Mouse (Mus musculus) layer of hippocampus, postnatal 10 days (tissue): ENCODE results near the gene Hspa4l. TPM values are rescaled to one million over a fixed set of nuclear protein-coding genes. Genes with fewer than 3 reads are reported as not detected.
A peak's percentile ranks its signal among the peaks of the same experiment; 100 is the strongest.

ENCODE experiments used
- DNase-seq, 2 experiments: peaks; one replicate each; pipeline ENCODE4 v3.0.0; 2021; ENCODE audit warnings: low spot score in 2 of 2
- long read RNA-seq: library from polyadenylated mRNA; stranded (forward); transcript quantifications from one replicate; pipeline ENCODE4 v2.0.0, GENCODE M21; 2023
- total RNA-seq, 2 experiments: library from RNA; stranded (reverse); gene quantifications; 2 replicates each; pipeline ENCODE4 v1.2.3; 2021

Hspa4l gene
- 100 to 1,000 TPM; 107 to 108 TPM for total RNA-seq
- long read RNA-seq, full-length matches to known transcripts = 37 of 51 reads
- long read RNA-seq, partial matches to known transcripts = 3 of 51 reads
- long read RNA-seq, other reads (novel, unspliced or antisense) = 11 of 51 reads

DNA sequence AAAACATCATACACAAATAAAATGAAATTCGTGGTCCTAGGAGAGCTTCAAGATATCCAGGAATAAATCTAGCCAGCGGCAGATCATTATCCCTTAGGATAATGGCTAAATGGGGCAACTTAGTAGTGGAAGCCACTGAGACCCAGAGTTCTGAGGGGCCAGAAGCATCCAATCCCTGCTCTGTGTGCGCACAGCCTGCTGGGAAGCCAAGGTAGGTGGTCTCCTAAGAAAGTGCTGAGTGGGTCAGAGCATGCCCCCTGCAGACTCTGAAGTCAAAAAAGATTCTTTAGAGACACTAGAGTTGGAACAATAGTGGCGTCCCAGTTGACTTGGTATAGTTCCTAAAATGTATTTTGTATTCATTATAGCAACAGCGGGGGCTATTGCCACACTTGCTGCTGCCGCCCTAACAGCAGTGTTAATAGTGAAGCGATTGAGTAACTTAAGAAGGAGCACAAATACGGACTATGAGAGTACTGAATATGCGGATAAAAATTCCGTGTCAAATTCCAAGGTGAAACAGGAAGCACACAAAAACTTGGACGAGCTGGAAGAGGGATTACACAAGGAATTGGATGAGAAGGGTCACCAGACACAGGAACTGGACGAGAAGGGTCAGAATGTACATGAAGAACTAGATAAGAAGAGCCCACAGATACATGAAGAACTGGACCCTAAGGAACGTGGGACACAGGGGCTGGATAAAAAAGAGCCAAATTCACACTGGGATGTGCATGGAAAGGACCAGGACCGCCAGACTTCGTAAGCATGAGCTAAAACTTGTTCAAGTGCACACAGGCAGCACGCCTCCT lies at the start of gene Hspa4l:
TSS of gene Hspa4l (plus strand) at position 472 of the 812 bp plus-strand sequence.
- no peak for DNase-seq

DNA sequence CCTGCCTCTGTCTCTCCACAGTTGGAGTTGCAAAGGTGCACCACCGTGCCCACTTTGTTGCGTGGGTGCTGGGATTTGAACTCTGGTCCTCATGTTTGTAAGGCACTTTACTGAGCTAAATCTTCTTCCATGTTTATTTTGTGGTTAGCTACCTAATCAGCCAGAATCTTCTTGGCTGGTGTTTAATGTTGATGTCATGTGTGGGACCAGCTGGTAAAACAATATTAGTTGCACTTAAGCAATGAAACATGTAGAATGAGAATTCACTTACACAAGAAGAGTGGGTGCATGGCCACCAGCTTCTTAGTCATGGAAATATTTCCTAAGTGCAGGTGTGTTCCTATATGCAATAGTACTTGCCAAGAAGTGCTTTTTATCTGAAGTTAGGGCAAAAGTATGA lies 49.1 kb upstream of the Hspa4l start:
- no peak for DNase-seq

DNA sequence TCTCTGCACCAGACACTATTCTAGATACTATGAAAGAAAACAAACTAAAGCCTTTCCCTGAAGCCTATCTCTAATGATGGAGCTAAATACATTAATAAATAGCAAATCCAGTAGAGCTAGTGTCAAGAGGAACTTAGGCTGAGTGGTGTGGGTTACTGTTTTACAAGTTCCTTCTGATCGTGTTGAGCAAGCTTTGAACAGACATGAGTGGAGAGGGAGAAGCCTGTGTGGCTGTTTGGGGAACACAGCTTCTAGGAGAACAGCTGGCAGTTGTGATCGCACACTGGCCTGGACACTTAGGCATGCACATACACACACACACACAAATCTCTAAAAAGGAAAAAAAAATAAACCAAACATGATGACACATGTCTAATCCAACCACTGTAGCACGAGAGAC lies 45.5 kb upstream of the Hspa4l start:
- no peak for DNase-seq

DNA sequence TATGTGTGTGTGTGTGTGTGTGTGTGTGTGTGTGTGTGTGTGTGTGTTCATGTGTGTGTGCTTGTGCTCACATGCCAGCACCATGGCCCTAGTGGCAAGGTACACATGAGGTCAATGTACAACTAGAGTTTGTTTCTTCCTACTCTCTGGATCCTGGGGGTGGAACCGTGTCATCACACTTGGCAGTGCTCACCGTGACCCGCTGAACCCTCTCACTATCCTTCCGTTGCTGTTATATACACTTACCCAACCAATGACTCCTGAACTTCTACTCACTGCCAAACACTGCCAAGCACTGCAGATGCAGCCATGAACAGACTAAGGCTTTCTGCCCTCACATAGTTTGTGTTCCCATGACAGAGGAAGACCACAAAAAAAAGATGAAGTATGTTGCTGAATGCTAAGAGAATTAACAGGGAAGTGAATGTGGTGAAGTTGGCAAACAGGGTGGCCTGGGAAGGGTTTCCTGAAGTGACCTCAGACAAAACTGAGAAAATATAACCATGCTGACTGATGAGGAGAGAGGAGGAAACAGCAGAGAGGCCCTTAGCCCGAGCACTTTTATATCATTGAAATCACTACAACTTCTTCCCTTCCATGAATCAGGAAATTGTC lies 39.4 kb upstream of the Hspa4l start:
- no peak for DNase-seq

DNA sequence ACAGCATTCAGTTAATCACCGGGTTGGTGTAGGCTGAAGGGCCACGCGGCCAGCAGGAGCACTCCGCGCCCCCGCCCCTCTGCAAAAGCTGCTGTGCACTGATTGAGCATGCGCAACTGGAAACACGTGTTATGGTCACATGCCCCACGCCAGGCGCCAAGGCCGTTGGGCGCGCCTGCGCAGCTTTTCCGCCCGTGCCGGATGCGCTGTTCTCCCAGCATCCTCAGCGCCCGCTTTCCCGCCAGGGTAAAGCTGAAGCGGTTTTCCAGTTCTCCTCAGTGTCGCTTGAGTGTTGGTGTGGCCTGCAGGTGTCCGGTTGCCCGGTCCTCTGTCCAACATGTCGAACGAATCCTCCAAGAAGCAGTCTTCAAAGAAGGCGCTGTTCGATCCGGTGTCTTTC lies 35.6 kb upstream of the Hspa4l start, which contains the start of gene Slc25a31:
TSS of gene Slc25a31 (plus strand) at position 201 of the 400 bp plus-strand sequence.
- no peak for DNase-seq

DNA sequence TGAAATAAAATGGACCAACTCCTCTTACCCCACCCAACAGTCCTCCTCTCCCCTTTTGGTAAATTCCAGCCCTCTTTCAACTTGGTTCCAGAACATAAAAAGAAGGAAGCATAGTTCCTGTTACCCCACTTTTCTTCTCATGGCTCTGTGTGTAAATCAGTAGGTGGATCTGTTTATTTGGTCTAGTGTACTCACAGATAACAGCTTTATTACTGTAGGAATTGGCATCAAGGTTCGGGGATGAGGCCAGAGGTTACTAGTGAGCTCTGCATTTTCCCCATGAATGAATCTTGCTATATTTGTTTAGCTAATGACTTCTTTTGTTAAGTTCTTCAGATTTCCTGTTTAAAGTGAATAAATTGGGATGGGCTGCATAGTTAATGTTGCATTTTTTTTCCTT lies 28.2 kb upstream of the Hspa4l start:
- DNase-seq = no peak

DNA sequence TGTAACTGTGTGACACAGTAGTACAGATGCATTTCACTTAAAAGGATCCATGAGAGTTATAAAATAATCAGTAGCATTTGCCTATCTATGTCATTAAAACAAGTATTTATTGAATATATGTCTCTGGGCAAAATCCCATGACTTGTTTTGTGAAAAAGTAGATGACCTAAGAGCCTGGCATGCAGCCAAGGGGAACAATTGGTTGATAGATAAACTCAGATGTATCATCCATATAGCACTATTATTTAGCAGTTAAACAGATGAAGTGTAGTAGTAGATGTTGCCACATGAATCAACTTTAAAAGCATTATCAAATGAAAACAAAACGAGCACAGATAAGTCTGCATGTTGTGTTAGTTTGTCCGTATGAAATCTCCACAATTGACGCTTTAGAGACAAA lies 25.3 kb upstream of the Hspa4l start:
- no peak for DNase-seq

DNA sequence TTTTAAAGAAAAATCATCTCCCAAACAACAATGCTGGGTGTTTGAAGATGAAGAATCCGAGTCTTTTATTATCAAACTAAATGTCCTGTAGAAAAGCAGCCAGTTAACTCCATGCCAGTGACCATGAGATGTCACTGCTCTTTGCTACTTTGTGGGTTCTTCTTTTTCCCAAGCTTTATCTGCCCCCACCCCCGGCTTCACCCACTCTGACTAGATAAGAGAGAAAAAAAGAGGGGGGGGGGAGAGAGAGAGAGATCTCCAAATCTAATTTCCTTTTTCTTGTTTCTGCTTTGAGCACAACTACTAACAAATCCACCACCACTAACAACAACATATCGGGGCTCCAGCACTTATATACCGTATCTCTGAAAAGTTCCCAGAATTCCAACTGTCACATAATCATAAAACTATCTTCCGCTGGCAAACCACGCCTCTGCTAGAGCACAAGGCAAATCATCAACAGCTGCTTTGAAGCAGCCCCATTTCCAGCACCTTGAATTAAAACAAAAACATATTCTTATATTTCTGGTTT lies 5.8 kb upstream of the Hspa4l start:
- DNase-seq = no peak

DNA sequence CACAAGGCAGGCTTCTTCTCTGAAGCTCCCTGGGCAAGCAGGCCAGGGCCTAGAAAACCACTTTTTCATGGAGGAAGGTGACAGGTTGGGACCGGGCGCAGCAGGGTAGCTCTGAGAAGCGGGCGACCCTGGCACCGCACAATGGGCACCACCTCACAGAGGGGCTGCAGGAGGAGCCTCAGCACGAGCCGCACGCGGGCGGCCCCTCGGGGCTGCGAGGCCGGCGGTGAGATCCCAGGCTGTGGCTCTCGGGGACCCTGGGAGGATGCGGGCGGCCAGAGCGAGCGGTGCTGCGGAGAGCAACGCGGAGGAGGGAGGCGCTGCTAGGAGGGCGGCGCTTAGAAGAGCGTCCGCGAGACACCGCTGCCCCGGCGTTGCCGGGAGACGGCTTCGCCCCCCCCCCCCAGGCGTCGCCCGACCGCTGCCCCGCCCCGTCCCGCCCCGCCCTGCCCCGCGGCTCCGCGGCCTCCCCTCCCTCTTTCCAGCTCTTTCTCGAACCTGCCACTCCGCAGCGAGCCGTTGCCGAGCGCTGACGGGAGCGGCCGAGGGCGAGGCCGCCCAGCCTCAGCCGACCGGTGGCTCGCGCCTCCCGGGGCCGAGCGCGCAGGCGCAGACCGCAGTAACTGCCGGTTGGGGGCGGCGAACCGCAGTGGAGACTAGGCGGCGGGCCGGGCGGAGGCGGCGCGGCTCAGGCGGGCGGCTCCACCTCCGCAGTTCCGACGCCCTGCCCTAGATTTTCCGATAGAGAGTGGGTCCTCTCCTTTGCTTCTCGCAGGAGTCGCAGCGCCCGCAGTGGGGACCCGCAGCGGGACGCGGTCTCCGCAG lies 753 bp downstream of the Hspa4l start:
- peak; percentile 91 to 94 for DNase-seq

DNA sequence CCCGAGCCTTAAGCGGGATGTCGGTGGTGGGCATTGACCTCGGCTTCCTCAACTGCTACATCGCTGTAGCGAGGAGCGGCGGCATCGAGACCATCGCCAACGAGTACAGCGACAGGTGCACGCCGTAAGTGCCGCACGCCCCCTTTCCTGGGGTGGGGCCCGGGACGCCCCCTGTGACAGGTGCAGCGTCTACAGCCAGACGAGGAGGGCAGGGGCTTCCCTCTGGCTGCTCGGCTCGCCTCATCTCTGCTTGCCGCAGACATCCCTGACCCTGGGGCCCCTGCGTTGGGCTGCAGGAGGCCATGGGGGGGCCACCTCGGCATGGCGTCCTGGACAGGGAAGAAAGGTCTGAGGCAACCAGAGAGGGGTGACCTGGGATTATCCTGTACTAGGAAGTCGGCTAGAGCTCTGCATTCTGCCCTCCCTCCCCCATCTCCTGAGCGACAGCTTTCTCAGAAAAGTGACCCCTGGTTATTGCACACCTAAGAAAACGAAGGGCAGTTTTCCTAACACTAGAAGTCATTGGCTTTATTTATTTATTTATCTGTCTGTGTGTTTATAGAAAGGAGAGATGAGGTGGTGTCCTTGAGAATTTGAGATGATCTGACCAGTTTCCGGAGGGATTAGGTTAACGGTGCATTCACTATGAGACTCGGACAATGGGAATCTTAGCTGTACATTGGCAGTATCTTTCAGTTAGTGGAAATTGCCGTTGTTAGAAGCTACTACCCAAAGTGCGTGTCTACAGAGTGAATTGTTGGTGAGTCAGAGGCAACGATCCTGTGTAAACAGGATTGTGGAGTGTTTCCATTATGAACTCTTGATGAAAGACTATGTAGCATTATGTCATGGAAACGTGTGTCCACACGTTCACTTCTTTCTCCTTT lies 1.6 kb downstream of the Hspa4l start:
- no peak for DNase-seq

DNA sequence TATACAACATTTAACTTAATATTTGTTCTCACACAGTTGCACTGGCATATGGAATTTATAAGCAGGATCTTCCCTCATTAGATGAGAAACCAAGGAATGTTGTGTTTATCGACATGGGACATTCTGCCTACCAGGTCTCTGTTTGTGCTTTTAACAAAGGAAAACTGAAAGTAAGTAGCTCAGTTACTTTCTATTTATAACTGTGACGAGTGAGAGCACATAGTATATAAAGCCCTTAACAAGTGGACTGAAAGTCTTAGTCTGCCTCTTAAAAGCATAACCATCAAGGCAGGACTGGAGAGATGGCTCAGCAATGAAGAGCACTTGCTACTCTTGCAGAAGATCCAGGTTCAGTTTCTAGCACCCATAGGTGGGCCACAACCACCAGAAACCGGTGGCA lies 16.5 kb downstream of the Hspa4l start:
- DNase-seq = no peak

DNA sequence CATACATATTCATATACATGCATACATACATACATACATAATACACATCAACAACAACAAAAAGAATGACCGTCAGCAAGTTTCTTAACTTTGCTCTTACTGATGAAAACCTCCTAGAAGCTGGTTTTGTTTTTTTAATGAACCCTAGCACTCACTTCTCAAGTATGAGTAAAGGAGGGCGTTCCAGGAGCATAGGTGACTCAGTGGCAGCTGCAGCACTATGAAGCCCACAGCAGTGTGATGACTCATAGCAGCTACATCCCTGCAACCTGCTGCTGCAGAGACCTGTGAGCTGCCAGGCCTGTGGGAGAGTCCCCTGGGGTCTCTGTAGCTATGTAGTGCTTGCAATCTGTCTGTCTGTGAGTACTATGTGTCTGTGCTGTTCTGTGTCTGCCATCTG lies 17.0 kb downstream of the Hspa4l start:
- DNase-seq = no peak

DNA sequence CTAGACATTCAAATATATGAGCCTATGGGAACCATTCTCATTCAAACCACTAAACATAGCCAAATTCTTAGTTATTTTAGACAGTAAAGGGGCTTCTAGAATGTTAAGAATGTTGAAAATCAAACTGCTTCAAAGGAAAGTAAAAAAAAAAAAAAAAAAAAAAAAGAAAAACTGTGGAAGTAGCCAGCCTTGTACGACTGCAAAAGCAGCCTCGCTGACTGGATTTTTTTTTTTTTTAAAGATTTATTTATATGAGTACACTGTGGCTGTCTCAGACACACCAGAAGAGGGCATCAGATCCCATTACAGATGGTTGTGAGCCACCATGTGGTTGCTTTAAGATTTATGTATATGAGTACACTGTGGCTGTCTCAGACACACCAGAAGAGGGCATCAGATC lies 49.5 kb downstream of the Hspa4l start:
- no peak for DNase-seq

DNA sequence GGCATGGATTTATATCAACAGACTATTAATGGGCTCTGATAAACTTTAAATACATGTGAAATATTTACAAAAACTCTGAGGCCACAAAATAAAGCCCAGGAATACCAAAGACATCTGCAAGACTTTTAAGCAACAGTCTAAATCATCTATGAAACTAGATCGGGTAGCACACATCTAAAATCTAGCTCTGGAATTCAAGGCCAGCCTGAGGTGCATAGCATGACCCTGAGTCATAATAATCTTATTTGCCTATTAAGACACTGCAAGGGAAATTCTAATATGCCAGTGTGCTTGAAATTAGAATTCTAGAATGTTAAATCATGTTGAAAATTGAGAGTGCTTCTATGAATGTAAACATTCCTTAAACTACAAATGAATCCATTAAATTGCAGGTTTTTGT lies 53.8 kb downstream of the Hspa4l start:
- DNase-seq = no peak

DNA sequence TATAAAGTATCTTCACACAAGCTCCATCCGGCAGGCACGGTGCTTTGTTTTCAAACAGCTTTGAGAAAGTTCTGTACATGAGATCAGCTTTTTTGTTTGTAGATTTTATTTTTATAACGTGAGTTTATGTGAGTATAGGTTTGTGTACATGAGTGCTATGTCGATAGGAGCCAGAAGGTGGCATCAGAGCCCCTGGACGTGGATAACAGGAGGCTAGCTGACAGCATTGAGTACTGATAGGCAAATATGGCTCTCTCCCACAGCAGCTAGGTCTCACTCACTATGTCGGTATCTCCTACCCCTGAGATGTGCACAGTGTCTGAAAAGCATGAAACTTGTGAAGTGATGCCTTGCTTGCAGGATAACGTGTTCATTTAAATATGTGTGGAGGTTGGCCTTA lies 54.2 kb downstream of the Hspa4l start:
- peak; percentile 32 to 54 for DNase-seq

DNA sequence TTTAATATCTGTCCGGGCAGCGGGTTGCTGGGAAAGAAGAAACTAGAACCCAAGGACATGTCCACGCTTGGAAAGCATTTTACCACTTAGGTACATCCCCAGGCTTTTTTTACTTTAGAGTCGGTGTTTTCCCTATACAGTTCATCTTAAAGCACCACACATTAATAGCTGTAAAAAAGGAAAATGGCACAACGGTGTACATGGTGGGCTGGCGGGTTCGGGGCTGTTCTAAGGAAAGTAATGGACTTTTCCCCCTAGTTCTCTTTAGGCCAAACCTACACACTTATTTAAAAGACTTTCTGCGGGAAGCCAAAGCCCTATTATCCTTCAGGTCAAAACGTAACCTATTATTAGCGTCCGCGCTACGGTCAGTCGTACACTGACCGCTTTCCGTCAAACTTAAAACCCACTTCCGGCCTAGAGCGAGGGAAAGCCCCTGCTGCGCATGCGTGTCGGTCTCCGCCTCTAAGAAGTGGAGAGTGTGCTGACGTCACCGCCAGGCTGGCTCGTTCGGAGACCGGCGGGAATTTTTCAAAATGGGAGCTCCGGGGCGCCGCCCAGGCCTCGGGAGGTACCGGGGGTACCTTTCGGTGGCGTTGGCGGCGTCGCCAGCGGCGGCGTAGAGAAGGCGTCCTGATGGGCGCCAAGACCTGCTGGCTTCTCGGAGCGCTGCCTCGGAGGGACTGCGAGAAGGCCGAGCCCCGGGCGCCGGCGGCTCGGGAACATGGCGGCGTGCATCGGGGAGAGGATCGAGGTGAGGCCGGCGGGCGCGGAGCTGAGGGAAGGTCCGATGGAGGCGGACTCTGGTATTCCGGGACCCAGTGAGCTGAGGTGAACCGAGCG lies 55.5 kb downstream of the Hspa4l start, which contains the start of gene Plk4:
TSS of gene Plk4 (plus strand) at position 490 of the 843 bp plus-strand sequence.
- peak; percentile 96 to 97 for DNase-seq

DNA sequence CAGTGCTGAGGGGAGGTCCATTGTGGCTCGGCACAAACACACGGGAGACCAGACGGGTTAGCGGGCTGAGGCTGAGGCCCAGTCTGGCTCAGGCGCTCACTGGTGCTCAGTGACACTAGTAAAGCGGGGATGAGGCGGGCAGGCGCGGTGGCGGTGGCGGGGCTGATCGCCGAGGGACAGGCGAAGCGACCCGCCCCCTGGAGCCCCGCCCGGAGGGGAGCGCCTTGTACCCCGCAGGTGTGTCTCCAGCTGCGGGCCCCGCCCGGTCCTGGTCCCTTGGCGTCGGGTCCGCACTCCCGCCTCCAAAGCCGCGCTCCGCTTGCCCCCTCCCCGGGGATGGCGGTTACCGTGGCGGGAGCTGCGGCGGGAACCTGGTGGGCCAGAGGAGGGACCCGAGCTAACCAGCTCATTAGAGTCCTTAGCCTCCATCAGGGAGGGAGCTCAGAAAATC lies 56.1 kb downstream of the Hspa4l start:
- DNase-seq = no peak

DNA sequence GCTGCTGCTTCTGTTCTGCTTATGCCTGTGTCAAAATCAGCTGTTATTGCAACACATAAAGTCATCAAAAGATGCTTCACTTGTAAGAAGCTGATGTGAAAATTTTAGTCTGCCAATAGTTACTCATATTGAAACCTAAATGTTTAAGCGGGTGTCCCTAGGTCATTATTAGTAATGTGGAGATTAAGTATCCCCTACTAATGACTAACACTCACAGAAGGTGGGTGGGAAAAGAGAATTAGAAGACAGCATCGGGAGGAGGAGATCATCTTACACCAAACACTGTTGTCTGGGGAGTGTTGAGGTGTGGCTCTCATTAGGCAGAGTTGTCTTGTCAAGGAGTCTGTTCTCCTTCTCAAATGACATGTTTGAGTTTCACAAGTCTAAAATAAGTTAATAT lies 62.6 kb downstream of the Hspa4l start:
- no peak for DNase-seq

DNA sequence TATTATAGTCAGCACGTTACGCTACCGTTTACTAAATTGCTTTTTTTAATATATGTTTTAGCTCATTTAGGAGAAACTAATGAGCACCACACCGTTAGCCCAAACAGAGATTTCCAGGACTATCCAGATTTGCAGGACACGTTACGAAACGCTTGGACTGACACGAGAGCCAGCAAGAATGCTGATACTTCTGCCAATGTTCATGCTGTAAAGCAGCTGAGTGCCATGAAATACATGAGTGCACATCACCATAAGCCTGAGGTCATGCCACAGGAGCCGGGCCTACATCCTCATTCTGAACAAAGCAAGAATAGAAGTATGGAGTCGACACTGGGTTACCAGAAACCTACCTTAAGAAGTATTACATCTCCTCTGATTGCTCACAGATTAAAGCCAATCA lies 64.4 kb downstream of the Hspa4l start:
- no peak for DNase-seq
